Comparison of ENCODE assay signal across 28 mouse cellular contexts in genomic region chr11:18983294-18983693, GRCm38 (mm10). TPM values are rescaled to one million over a fixed set of nuclear protein-coding genes. Genes with fewer than 3 reads are reported as not detected.
A peak's percentile ranks its signal among the peaks of the same experiment; 100 is the strongest.
DNase-seq lines count a peak whose midpoint lies in the region; ATAC-seq lines count a peak whose summit lies in the region.
"Had no signal": no experiment of that assay in that cellular context is flagged by ENCODE, and none has a peak within 500 bp of the region (broad histone marks: within the 10 kb centered on the region; RNA-seq: fewer than 3 reads in every experiment).

No protein-coding gene starts in this region.

- no peak for DNase-seq in heart, adult 18-20 months
- DNase-seq in kidney, postnatal 14 days: no peak
- no peak for DNase-seq in hindbrain, embryonic 11.5 days (ENCODE audit: low spot score)
- no peak for DNase-seq in layer of hippocampus, postnatal 36 days
- DNase-seq: B cell, adult 2 months; cerebellum, adult 2 months; cerebellum, postnatal 14 days; gastrocnemius, postnatal 25 days; kidney, adult 2 months; liver, embryonic 13.5 days; lung, adult 18-20 months; lung, postnatal 4 days; right cerebral cortex, postnatal 25 days had no signal

- no peaks in the 10 kb centered on the region for H3K9me3 ChIP-seq in heart, embryonic 13.5 days
- no peaks in the 10 kb centered on the region for H3K9me3 ChIP-seq in kidney, embryonic 16.5 days (ENCODE audit: low read length)
- no peaks in the 10 kb centered on the region for H3K9me3 ChIP-seq in hindbrain, embryonic 11.5 days (ENCODE audit: control insufficient read depth, low read length)
- H3K9me3 ChIP-seq in hindbrain, embryonic 12.5 days (replicated peaks): no peaks in the 10 kb centered on the region
- H3K9me3 ChIP-seq: embryonic facial prominence, embryonic 10.5 days; embryonic facial prominence, embryonic 15.5 days; forebrain, embryonic 13.5 days; intestine, embryonic 15.5 days; limb, embryonic 10.5 days; limb, embryonic 15.5 days; liver, embryonic 13.5 days; stomach, embryonic 15.5 days had no signal

- 87% methylated on average over 7 of the region's 7 CpGs for WGBS in heart, embryonic 13.5 days
- WGBS in kidney, embryonic 16.5 days: 78% methylated on average over 7 of the region's 7 CpGs
- WGBS in hindbrain, embryonic 11.5 days: 62% methylated on average over 7 of the region's 7 CpGs
- 56% methylated on average over 7 of the region's 7 CpGs for WGBS in hindbrain, embryonic 12.5 days

- ATAC-seq in heart, embryonic 13.5 days (ENCODE audit: extremely low read depth, insufficient number of reproducible peaks, low FRiP score, low TSS enrichment): no peak
- peak; percentile 62; the same call in 1 of the 2 replicates for ATAC-seq in kidney, embryonic 16.5 days (ENCODE audit: low FRiP score, low TSS enrichment)
- peak; percentile 17 for ATAC-seq in hindbrain, embryonic 11.5 days (ENCODE audit: low FRiP score)
- no peak for ATAC-seq in hindbrain, embryonic 12.5 days (ENCODE audit: low FRiP score)
- no peak for ATAC-seq in monocyte, adult 5-6 weeks (replicated peaks; ENCODE audit: insufficient number of reproducible peaks, low FRiP score, low TSS enrichment, poor library complexity, severe bottlenecking)
- ATAC-seq: forebrain, embryonic 13.5 days; intestine, embryonic 15.5 days; lung, postnatal 0 days; midbrain, embryonic 16.5 days had no signal

- peaks cover 76% of the 10 kb centered on the region for H3K4me1 ChIP-seq in heart, embryonic 13.5 days
- H3K4me1 ChIP-seq in kidney, embryonic 16.5 days (ENCODE audit: insufficient read depth, low read length): peaks cover 19% of the 10 kb centered on the region
- peaks cover 13% of the 10 kb centered on the region for H3K4me1 ChIP-seq in hindbrain, embryonic 11.5 days (replicated peaks; ENCODE audit: control insufficient read depth, insufficient read depth, low read length)
- peaks cover 36% of the 10 kb centered on the region for H3K4me1 ChIP-seq in hindbrain, embryonic 12.5 days
- H3K4me1 ChIP-seq: limb, embryonic 15.5 days had no signal

- no peak overlapping the region for H3K4me2 ChIP-seq in heart, embryonic 13.5 days
- no peak overlapping the region for H3K4me2 ChIP-seq in kidney, embryonic 16.5 days (replicated peaks; ENCODE audit: low read depth, low read length)
- no peak overlapping the region for H3K4me2 ChIP-seq in hindbrain, embryonic 11.5 days (replicated peaks; ENCODE audit: low read depth, low read length)
- no peak overlapping the region for H3K4me2 ChIP-seq in hindbrain, embryonic 12.5 days (replicated peaks)
- H3K4me2 ChIP-seq: embryonic facial prominence, embryonic 15.5 days; forebrain, embryonic 13.5 days; intestine, embryonic 15.5 days; limb, embryonic 15.5 days; liver, embryonic 13.5 days; stomach, embryonic 15.5 days had no signal

- H3K4me3 ChIP-seq in heart, embryonic 13.5 days: no peak overlapping the region
- no peak overlapping the region for H3K4me3 ChIP-seq in kidney, embryonic 16.5 days (ENCODE audit: low read length)
- no peak overlapping the region for H3K4me3 ChIP-seq in hindbrain, embryonic 11.5 days (ENCODE audit: low read depth, low read length)
- H3K4me3 ChIP-seq in hindbrain, embryonic 12.5 days: no peak overlapping the region
- H3K4me3 ChIP-seq: embryonic facial prominence, embryonic 10.5 days; embryonic facial prominence, embryonic 15.5 days; forebrain, embryonic 13.5 days; intestine, embryonic 15.5 days; limb, embryonic 10.5 days; limb, embryonic 15.5 days; liver, embryonic 13.5 days; myocyte; stomach, embryonic 15.5 days had no signal

- peaks cover 61% of the 10 kb centered on the region for H3K36me3 ChIP-seq in heart, embryonic 13.5 days
- peaks cover 15% of the 10 kb centered on the region; the same call in 1 of the 2 replicates for H3K36me3 ChIP-seq in kidney, embryonic 16.5 days (ENCODE audit: insufficient read depth, low read length)
- H3K36me3 ChIP-seq in hindbrain, embryonic 11.5 days (ENCODE audit: control insufficient read depth, insufficient read depth, low read length): peaks cover 6% of the 10 kb centered on the region; the same call in 1 of the 2 replicates
- peaks cover 33% of the 10 kb centered on the region for H3K36me3 ChIP-seq in hindbrain, embryonic 12.5 days
- H3K36me3 ChIP-seq: limb, embryonic 15.5 days had no signal

- no peak overlapping the region for H3K9ac ChIP-seq in heart, embryonic 13.5 days
- no peak overlapping the region for H3K9ac ChIP-seq in kidney, embryonic 16.5 days (replicated peaks; ENCODE audit: low read length)
- H3K9ac ChIP-seq in hindbrain, embryonic 11.5 days (ENCODE audit: low read depth, low read length): no peak overlapping the region
- H3K9ac ChIP-seq in hindbrain, embryonic 12.5 days: no peak overlapping the region
- H3K9ac ChIP-seq: embryonic facial prominence, embryonic 15.5 days; forebrain, embryonic 13.5 days; intestine, embryonic 15.5 days; limb, embryonic 15.5 days; liver, embryonic 13.5 days; stomach, embryonic 15.5 days had no signal

- peak overlapping the region; percentile 73 for H3K27ac ChIP-seq in heart, embryonic 13.5 days (replicated peaks)
- no peak overlapping the region for H3K27ac ChIP-seq in kidney, embryonic 16.5 days (ENCODE audit: low read length)
- no peak overlapping the region for H3K27ac ChIP-seq in hindbrain, embryonic 11.5 days (ENCODE audit: low read depth, low read length)
- H3K27ac ChIP-seq in hindbrain, embryonic 12.5 days: 0 out of 2 replicates have a peak overlapping the region, but pooled peaks have one; percentile 40
- H3K27ac ChIP-seq: embryonic facial prominence, embryonic 15.5 days; forebrain, embryonic 13.5 days; kidney, postnatal 0 days; limb, embryonic 15.5 days; liver, embryonic 13.5 days; stomach, embryonic 15.5 days had no signal

- no peaks in the 10 kb centered on the region for H3K27me3 ChIP-seq in heart, embryonic 13.5 days (replicated peaks)
- H3K27me3 ChIP-seq in kidney, embryonic 16.5 days (ENCODE audit: insufficient read depth, low read length): no peaks in the 10 kb centered on the region
- no peaks in the 10 kb centered on the region for H3K27me3 ChIP-seq in hindbrain, embryonic 11.5 days (ENCODE audit: control insufficient read depth, insufficient read depth, low read length)
- H3K27me3 ChIP-seq in hindbrain, embryonic 12.5 days: no peaks in the 10 kb centered on the region
- H3K27me3 ChIP-seq: embryonic facial prominence, embryonic 15.5 days; forebrain, embryonic 13.5 days; intestine, embryonic 15.5 days; limb, embryonic 15.5 days; liver, embryonic 13.5 days; stomach, embryonic 15.5 days had no signal

RNA-seq across cellular contexts. Expression of gene Meis1, which starts 35.5 kb away (rescaled TPM):
- polyA plus RNA-seq in heart, embryonic 13.5 days (2015; fragmentation: Nextera tagmentation; extraction: Ambion mirVana): 65.4 and 68.5 TPM in 2 replicates
- total RNA-seq in heart, adult 18-20 months (2021): 10 to 100 TPM; 25.0 to 25.2 TPM
- 124 and 127 TPM in 2 replicates for polyA plus RNA-seq in kidney, embryonic 16.5 days (2015; fragmentation: Nextera tagmentation; extraction: Ambion mirVana)
- 132 and 149 TPM in 2 replicates for polyA plus RNA-seq in hindbrain, embryonic 11.5 days (2014; fragmentation: Nextera tagmentation; extraction: Ambion mirVana)
- polyA plus RNA-seq in hindbrain, embryonic 12.5 days (2016; fragmentation: Nextera tagmentation; extraction: Ambion mirVana): 173 and 204 TPM in 2 replicates
- total RNA-seq in monocyte, adult 5-6 weeks (2017): 6.7 to 11.1 TPM (median 10.2 TPM) in 3 replicates
- total RNA-seq in layer of hippocampus, postnatal 36 days (2021): 1 to 10 TPM; 1.8 to 2.3 TPM

Comparison
In these comparisons a context has a peak if more than half of its experiments do, and no peak if none do; other contexts are left out.
1. ATAC-seq: peak in kidney, embryonic 16.5 days (single experiment) and hindbrain, embryonic 11.5 days (single experiment); none in heart, embryonic 13.5 days (single experiment), hindbrain, embryonic 12.5 days (single experiment) and monocyte, adult 5-6 weeks (single experiment).
2. H3K27ac ChIP-seq: peak in heart, embryonic 13.5 days (single experiment) and hindbrain, embryonic 12.5 days (single experiment); none in kidney, embryonic 16.5 days (single experiment) and hindbrain, embryonic 11.5 days (single experiment).